Mouse (Mus musculus): ENCODE data around the gene Dtd2.

Gene Dtd2

GRCm38 (mm10) chr12:51985163-51985748 is 21.0 kb downstream of the Dtd2 start:
- DNase-seq (ENCODE audit: low read depth, low spot score), result no peak

- DNase-seq (ENCODE audit: low read depth, low spot score), result no peak
These were observed 22.7 kb downstream of the Dtd2 start for GRCm38 (mm10) chr12:51983625-51984024.

- DNase-seq (ENCODE audit: low read depth, low spot score), result no peak
These were observed 29.8 kb downstream of the Dtd2 start for GRCm38 (mm10) chr12:51976531-51976930.

- DNase-seq (ENCODE audit: low read depth, low spot score), result no peak
These were observed 31.9 kb downstream of the Dtd2 start for GRCm38 (mm10) chr12:51974381-51974780.

GRCm38 (mm10) chr12:51972269-51973065 is 33.8 kb downstream of the Dtd2 start:
- no peak for DNase-seq (ENCODE audit: low read depth, low spot score)

GRCm38 (mm10) chr12:51971070-51971664 is 35.1 kb downstream of the Dtd2 start, which contains the start of gene Heatr5a:
TSS of gene Heatr5a (minus strand) at chr12:51971321.
- DNase-seq (ENCODE audit: low read depth, low spot score), result peak; percentile 69

GRCm38 (mm10) chr12:51970352-51971069 is 35.8 kb downstream of the Dtd2 start:
- no peak for DNase-seq (ENCODE audit: low read depth, low spot score)

GRCm38 (mm10) chr12:51969876-51970275 is 36.4 kb downstream of the Dtd2 start:
- DNase-seq (ENCODE audit: low read depth, low spot score), result no peak

- DNase-seq (ENCODE audit: low read depth, low spot score), result no peak
These were observed 37.2 kb downstream of the Dtd2 start for GRCm38 (mm10) chr12:51969092-51969491.

GRCm38 (mm10) chr12:51967915-51968595 is 38.2 kb downstream of the Dtd2 start:
- DNase-seq (ENCODE audit: low read depth, low spot score), result no peak

- no peak for DNase-seq (ENCODE audit: low read depth, low spot score)
These were observed 48.7 kb downstream of the Dtd2 start for GRCm38 (mm10) chr12:51957626-51958025.

- no peak for DNase-seq (ENCODE audit: low read depth, low spot score)
These were observed 54.0 kb downstream of the Dtd2 start for GRCm38 (mm10) chr12:51952309-51952708.

GRCm38 (mm10) chr12:51947498-51947945 is 58.8 kb downstream of the Dtd2 start:
- no peak for DNase-seq (ENCODE audit: low read depth, low spot score)

- DNase-seq (ENCODE audit: low read depth, low spot score), result no peak
These were observed 61.0 kb downstream of the Dtd2 start for GRCm38 (mm10) chr12:51945331-51945730.

GRCm38 (mm10) chr12:51939848-51940247 is 66.5 kb downstream of the Dtd2 start:
- no peak for DNase-seq (ENCODE audit: low read depth, low spot score)
